Mouse (Mus musculus) embryonic facial prominence, embryonic 11.5 days (tissue): ENCODE results near the gene Eaf1. TPM values are rescaled to one million over a fixed set of nuclear protein-coding genes. Genes with fewer than 3 reads are reported as not detected.
"Not testable (repeated sequence)": the region's sequence is repeated elsewhere in the genome, so short reads cannot be mapped to it uniquely, and the experiment has no call there.

Experiments used
- ATAC-seq: fragments of 200-750 bp; cut with Nextera tagmentation; replicated peaks from 2 replicates; pipeline ENCODE4 v1.8.0; 2017; ENCODE audit warnings: low read depth; ENCODE audit not compliant: insufficient number of reproducible peaks, low FRiP score, low TSS enrichment
- DNase-seq: peaks from one replicate; pipeline ENCODE4 v3.0.0-alpha.2; 2015; ENCODE audit warnings: low spot score
- H3K27ac ChIP-seq: fragments of 300-500 bp; sonication (generic); replicated peaks from 2 replicates; pipeline ENCODE4 v1.5.1; 2014; ENCODE audit warnings: mild to moderate bottlenecking, low read depth, low read length, control low read depth
- H3K27me3 ChIP-seq: fragments of 300-500 bp; sonication (generic); 2 replicates; pipeline ENCODE4 v1.6.1; 2014; ENCODE audit warnings: mild to moderate bottlenecking, low read length, moderate library complexity, mixed read lengths; ENCODE audit not compliant: control insufficient read depth, insufficient read depth
- H3K36me3 ChIP-seq: fragments of 300-500 bp; sonication (generic); replicated peaks from 2 replicates; pipeline ENCODE4 v1.6.1; 2014; ENCODE audit warnings: low read depth, mild to moderate bottlenecking, low read length, moderate library complexity, mixed read lengths; ENCODE audit not compliant: control insufficient read depth, insufficient read depth
- H3K4me1 ChIP-seq: fragments of 300-500 bp; sonication (generic); 2 replicates; pipeline ENCODE4 v1.6.1; 2014; ENCODE audit warnings: low read length, mixed read lengths; ENCODE audit not compliant: control insufficient read depth, insufficient read depth
- H3K4me2 ChIP-seq: fragments of 300-500 bp; sonication (generic); 2 replicates; pipeline ENCODE4 v1.6.1; 2014; ENCODE audit warnings: low read depth, mild to moderate bottlenecking, control low read depth, low read length, moderate library complexity
- H3K4me3 ChIP-seq: fragments of 300-500 bp; sonication (generic); 2 replicates; pipeline ENCODE4 v1.5.1; 2014; ENCODE audit warnings: low read depth, low read length, control low read depth
- H3K9ac ChIP-seq: fragments of 300-500 bp; sonication (generic); replicated peaks from 2 replicates; pipeline ENCODE4 v1.6.1; 2014; ENCODE audit warnings: mild to moderate bottlenecking, control low read depth, low read length
- H3K9me3 ChIP-seq: fragments of 300-500 bp; sonication (generic); replicated peaks from 2 replicates; pipeline ENCODE4 v1.6.1; 2016; ENCODE audit warnings: mild to moderate bottlenecking, low read length, inconsistent platforms, mixed read lengths; ENCODE audit not compliant: control insufficient read depth
- WGBS: fragments of 180-500 bp; shearing (Covaris S2); extraction: QIAGEN DNeasy Blood & Tissue Kit; methylation state at CpG from one replicate; pipeline ENCODE4 v1.1.7; 2014; 5-methylcytosine and 5-hydroxymethylcytosine counted together
- polyA plus RNA-seq: library from polyadenylated mRNA; unstranded; fragments of >200 nt; fragmentation: Nextera tagmentation; extraction: Ambion mirVana; gene quantifications from 2 replicates; pipeline ENCODE4 v1.2.1, GENCODE M21; 2014

Gene Eaf1
- polyA plus RNA-seq, result 23.0 and 26.7 TPM in 2 replicates

- Histone ChIP-seq H3K36me3 (no peaks in the 10 kb centered on the region; the same call in 1 of the 2 replicates), H3K27me3 (no peaks in the 10 kb centered on the region), H3K4me1 (peaks cover 4% of the 10 kb centered on the region), H3K27ac (peak within 1 kb of the TSS; percentile 85), H3K9ac (peak within 1 kb of the TSS; percentile 93), H3K9me3 (no peaks in the 10 kb centered on the region), H3K4me2 (peak within 1 kb of the TSS; percentile 62), H3K4me3 (peak within 1 kb of the TSS; percentile 93)
- ATAC-seq (no peak; the same call in 1 of the 2 replicates), DNase-seq (no peak)
- 1% methylated on average over 37 of the region's 37 CpGs for WGBS
These were observed at the start of gene Eaf1 for GRCm38 (mm10) chr14:31494349-31494974. Gene Eaf1, plus strand, starts transcription at chr14:31494399.

- Histone ChIP-seq H3K4me3 (no peak overlapping the region), H3K9ac (no peak overlapping the region), H3K4me2 (no peak overlapping the region), H3K36me3 (no peaks in the 10 kb centered on the region), H3K4me1 (no peaks in the 10 kb centered on the region), H3K27me3 (no peaks in the 10 kb centered on the region), H3K9me3 (no peaks in the 10 kb centered on the region), H3K27ac (no peak overlapping the region)
- no peak for DNase-seq
- ATAC-seq, result no peak
- WGBS, result 45% methylated on average over 5 of the region's 5 CpGs
These were observed 45.2 kb upstream of the Eaf1 start for GRCm38 (mm10) chr14:31448994-31449393.

- H3K9me3 ChIP-seq, H3K4me3 ChIP-seq, H3K4me2 ChIP-seq, H3K9ac ChIP-seq, DNase-seq, H3K27ac ChIP-seq, H3K4me1 ChIP-seq, H3K27me3 ChIP-seq, H3K36me3 ChIP-seq, ATAC-seq: not testable (repeated sequence)
- WGBS, result 85% methylated on average over 12 of the region's 12 CpGs
These were observed 40.3 kb upstream of the Eaf1 start for GRCm38 (mm10) chr14:31453946-31454345.

GRCm38 (mm10) chr14:31454849-31455566 is 39.2 kb upstream of the Eaf1 start:
- DNase-seq (no peak), ATAC-seq (no peak)
- no peaks in the 10 kb centered on the region for H3K27me3 ChIP-seq
- no peaks in the 10 kb centered on the region for H3K9me3 ChIP-seq
- H3K4me1 ChIP-seq, result no peaks in the 10 kb centered on the region
- H3K9ac ChIP-seq, result no peak overlapping the region
- H3K27ac ChIP-seq, result no peak overlapping the region
- H3K4me2 ChIP-seq, result no peak overlapping the region
- H3K4me3 ChIP-seq, result no peak overlapping the region
- H3K36me3 ChIP-seq, result no peaks in the 10 kb centered on the region
- 86% methylated on average over 8 of the region's 8 CpGs for WGBS

- H3K36me3 ChIP-seq, result no peaks in the 10 kb centered on the region
- H3K27me3 ChIP-seq, result no peaks in the 10 kb centered on the region
- H3K9me3 ChIP-seq, result no peaks in the 10 kb centered on the region
- no peak overlapping the region for H3K9ac ChIP-seq
- H3K4me2 ChIP-seq, result no peak overlapping the region
- no peak for DNase-seq
- ATAC-seq, result no peak
- whole genome bisulfite sequencing, result 83% methylated on average over 6 of the region's 6 CpGs
- no peaks in the 10 kb centered on the region for H3K4me1 ChIP-seq
- H3K27ac ChIP-seq, result no peak overlapping the region
- no peak overlapping the region for H3K4me3 ChIP-seq
These were observed 38.0 kb upstream of the Eaf1 start for GRCm38 (mm10) chr14:31456064-31456721.

GRCm38 (mm10) chr14:31458006-31458405 is 36.2 kb upstream of the Eaf1 start:
- ATAC-seq (no peak), DNase-seq (peak; percentile 33)
- 76% methylated on average over 12 of the region's 12 CpGs for WGBS
- Histone ChIP-seq H3K27me3 (no peaks in the 10 kb centered on the region), H3K4me2 (no peak overlapping the region), H3K9me3 (no peaks in the 10 kb centered on the region), H3K36me3 (no peaks in the 10 kb centered on the region), H3K4me3 (no peak overlapping the region), H3K27ac (no peak overlapping the region), H3K9ac (no peak overlapping the region), H3K4me1 (no peaks in the 10 kb centered on the region)

GRCm38 (mm10) chr14:31462226-31462625 is 32.0 kb upstream of the Eaf1 start:
- WGBS, result 76% methylated on average over 5 of the region's 5 CpGs
- not testable (repeated sequence) for H3K9ac ChIP-seq, H3K4me3 ChIP-seq, H3K36me3 ChIP-seq, H3K27ac ChIP-seq, ATAC-seq, H3K9me3 ChIP-seq, H3K4me1 ChIP-seq, H3K27me3 ChIP-seq, DNase-seq, H3K4me2 ChIP-seq

GRCm38 (mm10) chr14:31462886-31463285 is 31.3 kb upstream of the Eaf1 start:
- Histone ChIP-seq H3K27me3 (no peaks in the 10 kb centered on the region), H3K36me3 (no peaks in the 10 kb centered on the region), H3K9ac (no peak overlapping the region), H3K4me3 (no peak overlapping the region), H3K27ac (no peak overlapping the region), H3K4me2 (no peak overlapping the region), H3K9me3 (no peaks in the 10 kb centered on the region), H3K4me1 (no peaks in the 10 kb centered on the region)
- DNase-seq (peak; percentile 34), ATAC-seq (no peak)
- 60% methylated on average over 6 of the region's 6 CpGs for WGBS
